Mouse (Mus musculus): Measurements from ENCODE around the gene Dip2c. TPM values are rescaled to one million over a fixed set of nuclear protein-coding genes. Genes with fewer than 3 reads are reported as not detected.
A peak's percentile ranks its signal among the peaks of the same experiment; 100 is the strongest.

The Dip2c gene
- polyA plus RNA-seq, 1 experiment from 2014 or later: 13.4 TPM

DNA sequence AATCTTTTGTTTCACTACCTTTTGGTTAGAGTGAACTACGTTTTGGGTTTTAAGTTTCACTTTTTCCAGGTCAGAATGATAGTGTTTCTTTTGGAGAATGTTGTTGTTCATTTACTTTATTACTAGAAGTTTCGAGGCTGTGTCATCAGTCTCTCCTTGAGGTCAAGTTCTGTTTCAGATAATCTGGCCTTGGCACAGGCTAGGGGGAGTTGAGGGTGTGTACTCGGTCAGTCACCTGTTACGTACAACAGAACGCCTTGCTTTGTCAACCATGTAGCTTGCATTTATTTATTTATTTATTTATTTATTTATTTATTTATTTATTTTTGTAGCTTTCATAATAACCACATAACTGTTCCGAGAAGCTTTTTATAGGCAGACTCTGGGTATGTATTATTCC lies 20.0 kb downstream of the Dip2c start:
- Histone ChIP-seq H3K9me3 (no peaks in the 10 kb centered on the region), H3K27me3 (no peaks in the 10 kb centered on the region), H3K9ac (replicated peaks) (no peak overlapping the region), H3K4me1 (no peaks in the 10 kb centered on the region), H3K36me3 (no peaks in the 10 kb centered on the region), H3K4me3 (no peak overlapping the region), H3K27ac (replicated peaks) (no peak overlapping the region), H3K4me2 (replicated peaks) (no peak overlapping the region)
- ATAC-seq (ENCODE audit: low FRiP score, low read depth): no peak
- WGBS: 89% methylated on average over 6 of the region's 6 CpGs

DNA sequence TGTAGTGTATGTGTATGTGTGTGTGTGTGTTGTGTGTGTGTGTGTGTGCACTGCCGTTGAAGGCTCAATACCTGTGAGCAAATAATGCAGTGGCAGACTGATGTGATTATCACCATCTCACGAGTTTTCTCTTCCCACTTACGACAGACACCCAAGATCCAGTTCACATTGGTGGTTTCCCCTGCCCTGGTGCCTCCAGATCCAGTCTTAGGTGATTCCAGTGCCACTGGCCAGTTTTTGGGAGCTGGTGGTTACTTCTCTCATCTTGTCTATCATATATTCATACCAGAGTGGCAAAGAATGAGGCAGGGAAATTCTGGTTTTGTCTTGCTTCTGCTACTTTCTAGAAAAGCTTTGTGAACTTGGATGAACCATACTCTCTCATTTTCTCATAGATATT lies 20.9 kb downstream of the Dip2c start:
- 89% methylated on average over 3 of the region's 3 CpGs for WGBS
- Histone ChIP-seq H3K9ac (replicated peaks) (no peak overlapping the region), H3K9me3 (no peaks in the 10 kb centered on the region), H3K36me3 (no peaks in the 10 kb centered on the region), H3K27ac (replicated peaks) (no peak overlapping the region), H3K27me3 (no peaks in the 10 kb centered on the region), H3K4me1 (no peaks in the 10 kb centered on the region), H3K4me3 (no peak overlapping the region), H3K4me2 (replicated peaks) (no peak overlapping the region)
- ATAC-seq (ENCODE audit: low FRiP score, low read depth): no peak

DNA sequence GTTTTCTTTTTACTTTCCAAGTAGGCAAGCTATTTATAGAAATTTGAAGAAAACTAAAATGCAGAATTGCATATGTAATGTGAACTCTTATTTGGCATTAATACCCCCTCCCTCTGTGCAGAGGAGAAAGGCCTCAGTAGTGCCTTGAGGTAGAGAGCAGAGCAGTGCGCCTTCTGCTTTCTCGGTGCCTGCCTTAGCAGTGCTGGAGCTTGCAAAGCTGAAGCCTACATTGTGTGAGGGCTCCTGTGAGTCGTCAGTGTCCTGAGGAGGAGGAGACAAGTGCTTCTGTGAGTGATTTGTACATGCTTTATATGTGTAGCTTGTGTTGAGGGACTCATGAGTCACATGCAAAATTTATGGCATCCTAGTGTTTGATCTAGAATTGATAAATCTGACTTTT lies 21.4 kb downstream of the Dip2c start:
- Histone ChIP-seq H3K27me3 (no peaks in the 10 kb centered on the region), H3K4me2 (replicated peaks) (no peak overlapping the region), H3K9me3 (no peaks in the 10 kb centered on the region), H3K4me3 (no peak overlapping the region), H3K9ac (replicated peaks) (no peak overlapping the region), H3K36me3 (no peaks in the 10 kb centered on the region), H3K27ac (replicated peaks) (no peak overlapping the region), H3K4me1 (no peaks in the 10 kb centered on the region)
- no peak for ATAC-seq (ENCODE audit: low FRiP score, low read depth)
- 63% methylated on average over 3 of the region's 3 CpGs for WGBS

DNA sequence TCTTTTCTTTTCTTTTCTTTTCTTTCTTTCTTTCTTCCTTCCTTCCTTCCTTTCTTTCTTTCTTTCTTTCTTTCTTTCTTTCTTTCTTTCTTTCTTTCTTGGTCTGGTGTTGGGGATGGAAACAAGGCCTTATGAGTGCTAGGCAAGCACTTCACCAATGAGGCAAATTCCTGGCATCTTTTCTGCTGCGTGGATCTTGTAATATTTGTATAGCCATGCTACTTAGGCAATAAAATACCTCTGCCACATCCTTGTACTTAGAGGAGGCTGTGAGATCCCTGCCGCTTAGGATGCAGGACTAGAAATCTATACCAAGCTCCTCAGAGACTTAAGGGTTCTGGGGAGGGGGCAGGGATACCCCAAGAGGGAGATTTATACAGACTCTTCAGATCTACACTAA lies 23.3 kb downstream of the Dip2c start:
- Histone ChIP-seq H3K4me1 (peaks cover 4% of the 10 kb centered on the region; the same call in 1 of the 2 replicates), H3K9ac (replicated peaks) (no peak overlapping the region), H3K36me3 (no peaks in the 10 kb centered on the region), H3K27me3 (no peaks in the 10 kb centered on the region), H3K4me3 (no peak overlapping the region), H3K4me2 (replicated peaks) (no peak overlapping the region), H3K27ac (replicated peaks) (no peak overlapping the region), H3K9me3 (no peaks in the 10 kb centered on the region)
- ATAC-seq (ENCODE audit: low FRiP score, low read depth): no peak
- 63% methylated on average over 2 of the region's 2 CpGs for WGBS

DNA sequence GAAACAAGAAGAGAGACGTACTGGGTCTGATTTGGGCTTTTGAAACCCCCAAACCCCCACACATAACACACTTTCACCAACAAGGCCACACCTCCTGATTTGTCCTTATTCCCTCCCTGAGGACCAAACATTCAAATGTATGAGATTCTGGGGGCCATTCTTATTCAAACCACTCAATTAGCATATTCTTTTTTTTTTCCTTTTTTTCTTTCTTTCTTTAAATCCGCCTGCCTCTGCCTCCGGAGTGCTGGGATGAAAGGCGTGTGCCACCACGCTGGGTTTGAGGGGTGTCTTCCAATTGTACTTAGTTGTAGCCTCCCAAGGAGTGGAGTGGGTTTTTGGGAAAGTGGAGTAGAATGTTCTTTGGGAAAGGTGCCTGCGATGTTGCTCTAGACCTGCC lies 32.5 kb downstream of the Dip2c start:
- Histone ChIP-seq H3K4me3 (no peak overlapping the region), H3K4me1 (peaks cover 8% of the 10 kb centered on the region), H3K4me2 (replicated peaks) (no peak overlapping the region), H3K9me3 (no peaks in the 10 kb centered on the region), H3K36me3 (no peaks in the 10 kb centered on the region), H3K9ac (replicated peaks) (no peak overlapping the region), H3K27me3 (no peaks in the 10 kb centered on the region), H3K27ac (replicated peaks) (no peak overlapping the region)
- ATAC-seq (ENCODE audit: low FRiP score, low read depth): no peak
- WGBS: 36% methylated on average over 6 of the region's 6 CpGs

DNA sequence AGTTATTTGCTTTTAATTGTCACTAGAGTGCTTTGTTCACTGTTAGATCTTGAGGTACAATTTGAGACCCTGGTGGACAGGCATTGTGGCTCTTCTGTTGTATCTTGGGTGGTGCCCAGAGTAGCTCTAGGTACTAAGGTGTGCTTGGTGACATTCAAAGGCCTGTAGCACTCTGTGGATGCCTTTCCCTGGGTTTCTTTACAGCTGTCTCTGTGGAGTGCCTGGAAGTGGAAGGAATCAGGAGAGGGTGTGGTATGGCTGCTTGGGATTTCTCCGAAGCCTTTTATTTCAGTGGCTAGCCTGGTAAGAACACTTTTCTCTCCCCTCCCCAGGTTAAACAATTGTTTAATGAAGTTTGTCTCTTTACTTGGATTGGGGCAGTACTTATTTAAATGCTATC lies 34.5 kb downstream of the Dip2c start:
- no peak overlapping the region for H3K9ac ChIP-seq (replicated peaks)
- WGBS: 88% methylated on average over 1 of the region's 1 CpGs
- H3K4me2 ChIP-seq (replicated peaks): no peak overlapping the region
- H3K9me3 ChIP-seq: no peaks in the 10 kb centered on the region
- no peak overlapping the region for H3K27ac ChIP-seq (replicated peaks)
- ATAC-seq (ENCODE audit: low FRiP score, low read depth): no peak
- H3K27me3 ChIP-seq: no peaks in the 10 kb centered on the region
- H3K4me3 ChIP-seq: no peak overlapping the region
- no peaks in the 10 kb centered on the region for H3K36me3 ChIP-seq
- peaks cover 6% of the 10 kb centered on the region for H3K4me1 ChIP-seq

DNA sequence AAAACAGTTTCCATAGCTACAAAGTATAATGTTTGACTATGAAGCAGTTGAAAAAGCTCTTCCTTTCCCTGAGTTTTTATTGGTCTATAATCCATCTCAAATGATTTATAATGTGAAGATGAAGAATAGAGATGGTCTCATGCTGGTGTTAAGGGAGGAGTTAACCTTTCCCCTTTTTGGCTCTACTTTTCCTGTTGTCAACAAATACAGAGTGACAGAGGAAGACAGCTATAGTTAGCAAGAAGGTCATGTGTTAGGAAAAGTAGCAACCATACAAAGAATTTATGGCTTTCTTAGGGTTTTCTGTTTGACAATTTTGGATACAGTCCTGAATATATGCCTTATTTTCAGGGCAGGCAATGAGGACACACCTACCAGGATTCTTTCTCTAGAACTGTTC lies 36.6 kb downstream of the Dip2c start:
- H3K27me3 ChIP-seq: no peaks in the 10 kb centered on the region
- H3K9ac ChIP-seq (replicated peaks): no peak overlapping the region
- no peak overlapping the region for H3K4me2 ChIP-seq (replicated peaks)
- H3K4me1 ChIP-seq: peaks cover 6% of the 10 kb centered on the region
- H3K27ac ChIP-seq (replicated peaks): no peak overlapping the region
- no peaks in the 10 kb centered on the region for H3K36me3 ChIP-seq
- H3K4me3 ChIP-seq: no peak overlapping the region
- ATAC-seq (ENCODE audit: low FRiP score, low read depth): no peak
- no peaks in the 10 kb centered on the region for H3K9me3 ChIP-seq

DNA sequence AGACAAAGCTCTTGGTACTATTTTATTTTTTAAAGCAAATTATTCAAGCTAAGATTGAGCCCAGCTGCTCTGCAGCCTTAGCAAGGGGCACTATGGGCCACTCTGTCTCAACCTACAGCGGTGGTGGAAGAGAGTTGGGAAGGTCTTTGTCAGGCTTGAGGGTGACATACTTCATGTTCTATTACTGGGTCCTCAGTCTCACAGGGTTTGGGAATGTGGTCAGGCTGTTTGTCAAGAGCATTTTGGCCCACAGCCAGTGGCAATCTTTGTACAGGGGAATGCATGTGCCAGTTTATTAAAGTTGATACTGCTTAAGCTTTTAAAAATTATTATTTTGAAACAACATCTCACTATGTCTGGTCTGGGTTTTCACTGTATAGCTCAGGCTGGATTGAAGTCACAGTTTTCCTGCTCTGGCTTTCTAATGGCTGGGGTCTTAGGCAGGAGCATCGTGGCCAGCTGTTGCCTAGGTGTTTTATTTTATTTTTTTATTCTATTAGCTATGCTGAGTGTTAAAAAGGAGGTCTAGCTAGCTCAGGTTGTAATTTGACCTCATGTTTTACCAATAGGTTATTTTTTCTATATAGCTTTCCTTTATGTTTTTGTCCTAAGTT lies 37.9 kb downstream of the Dip2c start:
- H3K9me3 ChIP-seq: no peaks in the 10 kb centered on the region
- peaks cover 6% of the 10 kb centered on the region for H3K4me1 ChIP-seq
- H3K4me3 ChIP-seq: no peak overlapping the region
- H3K4me2 ChIP-seq (replicated peaks): no peak overlapping the region
- no peak overlapping the region for H3K27ac ChIP-seq (replicated peaks)
- H3K27me3 ChIP-seq: no peaks in the 10 kb centered on the region
- H3K9ac ChIP-seq (replicated peaks): no peak overlapping the region
- H3K36me3 ChIP-seq: no peaks in the 10 kb centered on the region
- no peak for ATAC-seq (ENCODE audit: low FRiP score, low read depth)
- WGBS: 76% methylated on average over 2 of the region's 2 CpGs

DNA sequence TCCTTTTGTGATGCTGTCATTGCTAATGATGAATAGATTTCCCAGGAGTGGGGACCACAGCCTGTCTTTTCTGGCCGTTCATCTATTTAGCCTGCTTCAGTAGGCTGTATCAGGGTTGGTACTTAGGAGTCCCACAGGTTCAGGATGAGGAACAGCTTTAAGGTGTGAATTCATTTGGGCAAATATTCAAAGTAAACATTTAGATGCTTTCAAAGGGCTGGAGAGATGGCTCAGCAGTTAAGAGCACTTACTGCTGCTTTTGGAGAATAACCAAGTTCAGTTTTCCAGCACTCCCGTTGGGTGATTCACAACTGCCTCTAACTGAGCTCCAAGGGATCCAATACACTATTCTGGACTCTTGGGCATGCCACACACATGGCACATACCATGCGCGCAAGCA lies 38.4 kb downstream of the Dip2c start:
- WGBS: 77% methylated on average over 4 of the region's 4 CpGs
- Histone ChIP-seq H3K9me3 (no peaks in the 10 kb centered on the region), H3K9ac (replicated peaks) (no peak overlapping the region), H3K27ac (replicated peaks) (no peak overlapping the region), H3K4me3 (no peak overlapping the region), H3K4me2 (replicated peaks) (no peak overlapping the region), H3K4me1 (peaks cover 6% of the 10 kb centered on the region), H3K27me3 (no peaks in the 10 kb centered on the region), H3K36me3 (no peaks in the 10 kb centered on the region)
- no peak for ATAC-seq (ENCODE audit: low FRiP score, low read depth)

DNA sequence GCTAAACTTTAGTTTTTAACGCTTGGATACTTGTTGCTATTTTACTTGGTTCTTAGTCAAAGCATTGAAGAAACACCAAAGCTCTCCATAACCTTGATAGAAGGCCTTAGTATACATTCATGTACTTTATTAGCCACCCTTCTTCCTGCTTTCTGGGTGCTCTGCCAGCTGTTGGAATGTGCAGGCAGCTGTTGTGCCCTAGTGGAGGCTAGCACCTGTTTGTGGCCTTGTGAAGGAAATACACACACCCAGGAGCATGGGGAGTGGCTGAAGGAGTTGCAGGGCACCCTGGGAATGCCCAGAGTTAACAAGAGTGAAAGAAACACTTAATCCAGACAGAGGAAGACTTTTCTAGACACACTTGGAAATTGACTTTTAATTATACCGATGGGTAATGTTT lies 43.4 kb downstream of the Dip2c start:
- Histone ChIP-seq H3K4me3 (no peak overlapping the region), H3K27ac (replicated peaks) (no peak overlapping the region), H3K9me3 (no peaks in the 10 kb centered on the region), H3K27me3 (no peaks in the 10 kb centered on the region), H3K4me1 (no peaks in the 10 kb centered on the region), H3K9ac (replicated peaks) (no peak overlapping the region), H3K36me3 (no peaks in the 10 kb centered on the region), H3K4me2 (replicated peaks) (no peak overlapping the region)
- no peak for ATAC-seq (ENCODE audit: low FRiP score, low read depth)
- WGBS: 92% methylated on average over 2 of the region's 2 CpGs

DNA sequence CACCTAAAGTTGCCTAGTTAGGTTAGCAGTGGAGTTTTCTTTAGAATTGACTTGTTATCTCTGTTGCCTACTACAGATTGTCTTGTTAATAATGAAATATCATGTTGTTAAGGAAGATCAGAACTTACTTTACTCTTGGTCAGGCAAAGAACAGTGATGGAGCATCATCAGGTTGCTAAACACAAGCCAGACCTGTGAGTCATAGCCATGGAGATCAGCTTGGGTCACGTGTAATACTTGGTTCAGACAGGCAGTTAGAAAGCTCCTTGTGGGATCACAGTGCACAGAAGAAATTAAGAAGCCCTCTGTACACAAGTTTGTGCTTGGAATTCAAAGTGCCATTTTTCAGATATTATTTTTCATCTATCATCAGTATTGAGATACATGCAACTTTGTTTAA lies 48.9 kb downstream of the Dip2c start:
- Histone ChIP-seq H3K4me2 (replicated peaks) (no peak overlapping the region), H3K4me3 (no peak overlapping the region), H3K27me3 (no peaks in the 10 kb centered on the region), H3K4me1 (peaks cover 10% of the 10 kb centered on the region), H3K36me3 (no peaks in the 10 kb centered on the region), H3K9me3 (no peaks in the 10 kb centered on the region), H3K9ac (replicated peaks) (no peak overlapping the region), H3K27ac (replicated peaks) (no peak overlapping the region)
- 77% methylated on average over 1 of the region's 1 CpGs for WGBS
- no peak for ATAC-seq (ENCODE audit: low FRiP score, low read depth)

DNA sequence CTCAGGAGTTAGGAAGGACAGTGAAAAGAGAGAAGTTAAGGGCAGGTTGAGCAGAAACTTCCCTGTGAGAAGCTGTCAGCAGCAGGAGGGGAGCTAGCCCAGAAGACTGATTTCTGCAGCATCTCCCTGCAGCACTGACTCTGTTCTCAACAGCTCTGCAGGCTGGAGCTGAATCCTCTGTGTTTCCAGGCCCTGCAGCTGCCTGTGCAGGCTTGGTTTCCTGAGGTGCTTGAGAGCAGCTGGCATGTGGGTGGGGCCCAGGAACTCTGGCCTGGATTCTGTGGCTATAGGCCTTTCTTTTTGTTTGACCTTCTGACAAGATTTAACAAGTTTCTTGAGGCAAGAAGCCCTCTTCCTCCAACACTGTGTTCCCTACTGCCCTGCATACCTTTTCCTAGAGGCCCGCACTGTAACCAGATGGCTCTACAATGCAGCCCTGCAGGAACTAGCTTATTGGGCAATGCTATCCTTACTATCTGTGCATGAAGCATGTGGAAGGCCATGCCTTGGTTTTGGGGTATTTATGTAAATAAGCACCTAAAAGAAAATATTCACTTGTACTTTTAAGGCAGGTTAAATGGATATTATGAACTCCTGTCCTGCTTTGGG lies 53.1 kb downstream of the Dip2c start:
- Histone ChIP-seq H3K27me3 (no peaks in the 10 kb centered on the region), H3K9ac (replicated peaks) (no peak overlapping the region), H3K36me3 (no peaks in the 10 kb centered on the region), H3K4me1 (peaks cover 10% of the 10 kb centered on the region), H3K4me2 (replicated peaks) (no peak overlapping the region), H3K9me3 (no peaks in the 10 kb centered on the region), H3K27ac (replicated peaks) (peak overlapping the region; percentile 42), H3K4me3 (no peak overlapping the region)
- WGBS: 64% methylated on average over 1 of the region's 1 CpGs
- peak; percentile 83 for ATAC-seq (ENCODE audit: low FRiP score, low read depth)

DNA sequence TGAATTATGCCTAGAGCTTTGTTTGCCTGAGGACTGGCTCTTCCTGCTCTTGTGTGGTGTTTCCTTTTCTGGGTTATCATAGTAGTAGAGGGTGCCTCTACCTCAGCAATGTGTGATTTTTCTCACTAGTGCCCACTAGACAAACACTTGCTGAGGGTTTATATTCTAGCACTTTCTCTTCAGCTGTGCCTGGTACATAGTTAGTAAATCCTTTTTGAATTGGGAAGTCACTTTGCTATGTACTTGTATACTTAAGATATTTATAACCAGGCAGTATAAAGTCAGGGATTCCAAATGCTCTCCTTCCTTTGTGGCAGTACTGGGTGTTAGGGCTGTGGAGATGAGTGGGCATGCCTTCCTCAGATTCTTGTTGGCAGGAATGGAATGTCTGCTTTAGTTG lies 56.9 kb downstream of the Dip2c start:
- Histone ChIP-seq H3K9ac (replicated peaks) (no peak overlapping the region), H3K9me3 (no peaks in the 10 kb centered on the region), H3K4me1 (peaks cover 10% of the 10 kb centered on the region), H3K27ac (replicated peaks) (no peak overlapping the region), H3K27me3 (no peaks in the 10 kb centered on the region), H3K36me3 (no peaks in the 10 kb centered on the region), H3K4me3 (no peak overlapping the region), H3K4me2 (replicated peaks) (no peak overlapping the region)
- no peak for ATAC-seq (ENCODE audit: low FRiP score, low read depth)
